Mouse (Mus musculus) right cerebral cortex, postnatal 25 days (tissue): Measurements from ENCODE around the gene Fbxo31.
"Not testable (repeated sequence)": the region's sequence is repeated elsewhere in the genome, so short reads cannot be mapped to it uniquely, and the experiment has no call there.

Source experiments
- DNase-seq: peaks from one replicate; pipeline ENCODE4 v3.0.0; 2022

The Fbxo31 gene

GRCm38 (mm10) chr8:121578676-121579451 is at the start of gene Fbxo31:
Fbxo31 (minus strand) TSS chr8:121578806.
- DNase-seq, result peak; percentile 93

- DNase-seq, result no peak
Measured at GRCm38 (mm10) chr8:121623043-121623442, 44.4 kb upstream of the Fbxo31 start.

- DNase-seq, result no peak
Measured at GRCm38 (mm10) chr8:121621879-121622278, 43.3 kb upstream of the Fbxo31 start.

- DNase-seq, result no peak
Measured at GRCm38 (mm10) chr8:121620801-121621516, 42.4 kb upstream of the Fbxo31 start.

DNA sequence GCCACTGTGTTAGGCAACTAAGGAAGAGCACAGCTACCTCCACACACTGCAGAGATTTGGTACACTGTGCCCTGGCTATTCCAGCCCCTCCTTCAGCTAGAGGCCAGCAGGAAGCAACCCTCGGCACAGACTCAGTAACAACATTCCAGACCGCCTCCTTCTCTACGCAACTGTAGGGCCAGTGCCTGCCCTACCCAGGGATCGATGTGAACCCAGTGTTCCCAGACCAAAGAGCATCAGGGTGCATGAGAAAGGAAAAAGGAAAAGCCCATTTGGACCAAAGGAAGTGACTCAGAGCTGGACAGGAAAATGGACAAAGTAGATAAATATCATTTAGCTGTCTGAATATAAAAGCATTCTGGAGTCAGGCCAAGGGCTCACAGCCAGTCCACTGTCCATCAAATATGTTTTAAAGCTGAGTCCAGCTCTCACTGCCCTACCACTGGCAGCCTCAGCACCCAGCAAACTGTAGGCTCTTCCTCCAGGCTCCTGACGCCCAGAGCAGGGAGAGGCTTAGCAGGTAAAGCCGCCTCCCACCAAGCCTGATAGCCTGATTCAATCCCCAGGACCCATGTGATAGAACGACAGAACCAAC is 40.9 kb upstream of the Fbxo31 start:
- no peak for DNase-seq

DNA sequence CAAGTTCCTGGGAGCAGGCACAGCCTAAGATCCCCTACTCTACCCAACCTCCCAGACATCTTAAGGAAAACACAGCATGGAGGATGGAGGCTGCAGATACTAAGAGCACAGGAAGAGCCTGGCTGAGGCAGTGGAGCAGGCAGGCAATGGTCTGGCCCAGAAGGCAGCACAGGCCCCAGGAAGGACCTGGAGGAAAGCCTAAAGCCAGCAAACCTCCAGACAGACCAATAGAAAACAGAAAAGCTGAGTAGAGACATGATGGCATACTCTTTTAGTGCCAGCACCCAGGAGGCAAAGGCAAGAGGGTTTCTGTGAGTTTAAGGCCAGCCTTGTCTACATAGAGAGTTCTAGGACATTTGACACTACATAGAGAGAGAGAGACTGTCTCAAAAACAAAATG is 34.8 kb upstream of the Fbxo31 start:
- DNase-seq, result no peak

DNA sequence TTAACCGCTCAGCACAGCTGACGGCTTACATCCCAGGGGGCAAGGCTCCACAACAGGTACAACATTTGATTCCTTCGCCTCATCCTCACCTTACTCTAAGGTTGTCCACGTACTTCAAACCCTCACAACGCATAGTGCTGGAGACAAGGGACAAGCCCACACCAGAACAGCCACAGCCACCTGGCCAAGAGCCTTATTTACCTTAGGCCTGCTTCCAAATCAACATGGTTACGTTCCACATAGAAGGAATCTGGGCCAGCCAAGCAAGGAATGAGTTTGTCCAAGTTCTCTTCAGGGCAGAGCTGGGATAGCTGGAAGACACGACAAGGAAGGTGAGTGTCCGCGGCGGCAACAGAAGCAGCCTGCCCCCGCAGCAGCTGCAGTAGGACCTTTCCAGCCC is 31.3 kb upstream of the Fbxo31 start:
- DNase-seq, result no peak

DNA sequence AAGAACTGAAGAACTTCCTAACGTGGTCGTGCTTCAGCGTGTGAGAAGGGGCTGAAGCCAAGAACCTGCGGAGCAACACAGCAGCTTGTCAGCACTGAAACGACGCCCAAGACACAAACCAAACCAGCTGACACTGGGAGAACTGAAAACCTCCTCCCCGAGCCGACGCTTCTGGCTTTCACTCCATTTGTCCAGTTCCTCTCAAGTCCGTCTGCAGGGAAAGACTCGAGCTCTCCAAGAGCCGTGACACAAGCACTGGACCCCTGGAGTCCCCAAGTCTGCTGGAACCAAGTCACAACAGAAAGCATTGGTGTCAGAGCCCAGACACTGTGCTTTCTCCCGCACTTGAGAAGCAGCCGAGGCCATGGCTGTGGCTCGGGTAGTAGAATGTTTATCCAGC is 30.6 kb upstream of the Fbxo31 start:
- no peak for DNase-seq

DNA sequence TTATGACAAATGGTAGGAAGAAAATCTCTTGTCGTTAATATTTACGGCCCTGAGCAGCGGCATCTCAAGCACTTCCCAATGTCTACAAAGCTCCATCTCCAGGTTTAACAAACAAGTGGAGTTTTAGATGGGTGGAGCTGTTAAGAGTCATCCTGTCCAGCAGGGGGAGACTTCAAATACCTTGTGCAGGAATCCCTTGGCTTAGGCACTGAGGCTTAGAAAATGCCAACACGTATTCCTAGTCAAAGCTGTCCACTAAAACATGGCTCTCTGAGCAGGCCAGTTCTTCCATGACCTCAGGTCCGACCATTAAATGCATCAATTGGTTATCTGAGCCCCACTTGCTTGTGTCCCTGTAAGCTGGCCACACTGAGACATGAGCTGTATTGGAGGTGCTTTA is 29.1 kb upstream of the Fbxo31 start:
- DNase-seq, result no peak

DNA sequence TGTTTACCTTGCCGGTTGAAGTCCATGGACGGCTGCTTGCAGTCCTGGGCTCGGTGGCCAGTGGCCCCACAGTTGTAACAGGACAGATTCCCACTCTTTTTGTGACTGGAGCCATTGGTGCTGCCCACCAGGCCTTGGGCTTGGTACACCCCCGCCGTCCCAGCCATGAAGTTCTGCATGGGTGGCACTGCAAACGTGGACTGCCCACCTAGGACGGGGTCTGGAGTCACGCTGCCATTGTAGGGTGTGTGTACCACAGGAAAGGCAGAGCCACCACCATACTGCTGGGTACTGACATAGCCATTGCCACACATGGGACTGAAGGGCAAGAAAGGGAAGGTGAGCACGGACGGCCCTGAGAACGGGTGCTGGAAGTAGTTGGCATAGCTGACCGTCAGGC is 25.2 kb upstream of the Fbxo31 start:
- no peak for DNase-seq

DNA sequence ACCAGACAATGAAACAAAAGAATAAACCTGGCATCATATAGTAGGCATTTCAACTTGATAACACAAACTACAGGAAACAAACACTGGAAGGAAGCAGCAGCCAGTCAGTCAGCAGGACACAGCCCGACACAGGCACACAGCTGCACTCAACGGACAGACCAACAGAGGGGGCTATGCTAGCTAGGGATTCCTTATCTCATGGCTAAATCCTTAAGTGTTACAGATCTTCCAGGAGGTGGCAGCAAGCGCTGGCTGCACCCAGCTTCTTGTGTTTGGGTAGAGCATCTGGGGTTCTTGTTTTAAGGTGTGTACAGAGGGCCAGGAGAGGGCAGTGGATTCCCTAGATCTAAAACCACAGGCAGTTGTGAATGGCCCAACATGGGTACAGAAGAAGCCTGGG is 24.3 kb upstream of the Fbxo31 start:
- DNase-seq, result peak; percentile 68

GRCm38 (mm10) chr8:121602411-121602810 is 23.8 kb upstream of the Fbxo31 start:
- no peak for DNase-seq

DNA sequence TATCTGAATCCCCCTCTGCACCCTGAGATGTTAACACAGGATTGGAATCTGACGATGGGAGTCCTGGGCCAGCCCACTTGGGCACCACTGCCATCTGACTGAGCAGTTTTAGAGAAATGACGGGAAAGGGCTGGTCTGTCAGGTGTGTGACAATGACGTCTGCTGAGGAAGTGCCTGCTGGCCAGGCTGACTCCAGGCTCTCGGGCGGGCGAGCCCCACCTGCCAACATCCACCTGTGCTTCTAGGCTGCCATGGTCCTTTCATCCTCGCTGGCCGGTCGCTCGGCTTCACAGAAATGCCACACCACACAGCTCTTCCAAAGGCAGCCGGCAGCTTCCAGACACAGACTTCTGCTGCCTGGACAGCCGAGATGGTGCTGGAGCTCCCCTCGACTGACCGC is 21.2 kb upstream of the Fbxo31 start:
- no peak for DNase-seq

GRCm38 (mm10) chr8:121598892-121599291 is 20.3 kb upstream of the Fbxo31 start:
- peak; percentile 55 for DNase-seq

DNA sequence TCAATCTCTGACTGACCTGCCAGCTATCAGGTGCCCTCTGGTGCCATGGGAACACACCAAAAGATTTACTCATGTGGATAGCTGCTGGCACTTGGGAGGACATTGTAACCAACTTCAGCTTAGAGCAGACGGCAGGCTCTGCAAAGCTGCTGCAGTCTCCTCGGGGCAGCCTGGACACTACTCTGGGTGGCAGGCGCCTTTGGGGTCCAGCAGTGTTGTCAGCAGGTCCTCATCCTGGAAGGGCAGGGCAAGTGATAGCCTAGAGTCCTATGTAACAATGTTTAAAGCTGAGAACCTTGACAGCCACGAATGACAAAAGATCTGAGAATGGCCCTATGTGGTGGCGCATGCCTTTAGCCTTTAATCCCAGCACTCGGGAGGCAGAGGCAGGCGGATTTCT is 19.6 kb upstream of the Fbxo31 start:
- no peak for DNase-seq

- not testable (repeated sequence) for DNase-seq
Measured at GRCm38 (mm10) chr8:121597492-121597891, 18.9 kb upstream of the Fbxo31 start.

DNA sequence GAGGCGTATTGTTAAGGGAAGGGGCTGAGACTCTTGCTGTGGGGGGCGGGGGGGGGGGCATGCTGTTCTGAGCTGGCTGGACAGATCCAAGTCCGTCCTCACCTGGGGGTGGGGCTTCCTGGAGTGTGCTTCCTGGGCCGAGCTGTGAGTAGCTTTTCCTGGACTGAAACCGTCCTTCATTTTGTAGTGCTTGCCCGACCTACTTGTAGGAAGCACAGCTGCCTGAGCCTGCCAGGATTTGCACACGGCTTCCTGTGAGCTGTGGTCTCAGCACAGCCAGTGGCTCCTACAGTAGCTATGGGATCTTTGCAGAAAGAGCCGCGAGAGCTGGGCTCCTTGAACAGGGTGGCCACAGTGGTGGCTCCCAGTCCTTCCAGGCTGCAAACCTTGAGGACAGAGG is 15.4 kb upstream of the Fbxo31 start:
- no peak for DNase-seq

GRCm38 (mm10) chr8:121593293-121593692 is 14.7 kb upstream of the Fbxo31 start:
- DNase-seq, result no peak

- DNase-seq, result no peak
Measured at GRCm38 (mm10) chr8:121591178-121592066, 12.8 kb upstream of the Fbxo31 start.

GRCm38 (mm10) chr8:121590203-121591177 is 11.9 kb upstream of the Fbxo31 start, which contains the start of gene Map1lc3b:
Map1lc3b (plus strand) TSS chr8:121590361.
- peak; percentile 98 for DNase-seq

GRCm38 (mm10) chr8:121589205-121589726 is 10.7 kb upstream of the Fbxo31 start:
- no peak for DNase-seq
